Mouse (Mus musculus) ES-E14 (cell line): Measurements from ENCODE around the gene Epb41l2. TPM values are rescaled to one million over a fixed set of nuclear protein-coding genes. Genes with fewer than 3 reads are reported as not detected.

Experiments
- DNase-seq: peaks from one replicate; pipeline ENCODE4 v3.0.0-alpha.2; 2013; ENCODE audit warnings: low read depth, low spot score
- H3K27ac ChIP-seq: 2 replicates; pipeline ENCODE4 v1.5.1; 2012; ENCODE audit warnings: low read depth, mild to moderate bottlenecking, low read length, moderate library complexity, mixed read lengths; ENCODE audit not compliant: poor library complexity, insufficient read depth, severe bottlenecking
- H3K36me3 ChIP-seq: 2 replicates; pipeline ENCODE4 v1.6.1; 2012; ENCODE audit warnings: mild to moderate bottlenecking, low read length, moderate library complexity, mixed read lengths; ENCODE audit not compliant: control insufficient read depth, poor library complexity, insufficient read depth, severe bottlenecking
- H3K4me1 ChIP-seq, 2 experiments: fragments of 150-350 bp in 1 of 2; sonication (generic) in 1 of 2; 2 replicates each; pipeline ENCODE4 v1.6.1; 2012; ENCODE audit warnings: low read length in 2 of 2, mild to moderate bottlenecking in 1 of 2, mixed read lengths in 1 of 2; ENCODE audit not compliant: control insufficient read depth in 2 of 2, insufficient read depth in 2 of 2, poor library complexity in 1 of 2
- H3K4me3 ChIP-seq, 2 experiments: fragments of 150-350 bp in 1 of 2; sonication (generic) in 1 of 2; 2 replicates each; pipeline ENCODE4 v1.5.1; 2012; ENCODE audit warnings: low read length in 2 of 2, low read depth in 1 of 2, mild to moderate bottlenecking in 1 of 2, mixed read lengths in 1 of 2; ENCODE audit not compliant: insufficient read depth in 1 of 2, poor library complexity in 1 of 2, severe bottlenecking in 1 of 2
- H3K9ac ChIP-seq: 2 replicates; pipeline ENCODE4 v1.6.1; 2012; ENCODE audit warnings: low read depth, mild to moderate bottlenecking, low read length, mixed read lengths; ENCODE audit not compliant: poor library complexity, insufficient read depth, severe bottlenecking
- H3K9me3 ChIP-seq: fragments of 150-350 bp; sonication (generic); 2 replicates; pipeline ENCODE4 v1.6.1; 2012; ENCODE audit warnings: low read depth, mild to moderate bottlenecking, low read length; ENCODE audit not compliant: control insufficient read depth, insufficient read depth
- CHD2 ChIP-seq: IDR thresholded peaks from 2 replicates; pipeline ENCODE4 v1.6.1; 2014; ENCODE audit warnings: mild to moderate bottlenecking, low read depth, low read length, inconsistent platforms
- HCFC1 ChIP-seq: IDR thresholded peaks from 2 replicates; pipeline ENCODE4 v1.6.1; 2012; ENCODE audit warnings: low read length, inconsistent platforms, borderline replicate concordance; ENCODE audit not compliant: insufficient read depth
- MAFK ChIP-seq: IDR thresholded peaks from 2 replicates; pipeline ENCODE4 v1.6.1; 2014; ENCODE audit warnings: mild to moderate bottlenecking, low read depth, low read length, inconsistent platforms; ENCODE audit not compliant: insufficient read depth
- ZC3H11A ChIP-seq: IDR thresholded peaks from 2 replicates; pipeline ENCODE4 v1.6.1; 2012; ENCODE audit warnings: low read depth, mild to moderate bottlenecking, inconsistent platforms, low read length, borderline replicate concordance
- ZNF384 ChIP-seq: IDR thresholded peaks from 2 replicates; pipeline ENCODE4 v1.6.1; 2012; ENCODE audit warnings: low read depth, low read length, inconsistent platforms
- in situ Hi-C, 2 experiments: fragments of 600-800 bp; cut with MboI; formaldehyde crosslinking; loops; one replicate each; pipeline ENCODE4 v1.15.1; 2025; ENCODE audit warnings: low sequenced_read_pairs in 2 of 2, inconsistent platforms in 1 of 2; ENCODE audit not compliant: unreplicated experiment in 2 of 2
- total RNA-seq: library from RNA; depleted of rRNA; stranded (reverse); fragments of 300-350 nt; gene quantifications from 2 replicates; pipeline ENCODE4 v1.2.3, GENCODE M21; 2012

Epb41l2 gene
- total RNA-seq, 1 experiment = 72.5 TPM

DNA sequence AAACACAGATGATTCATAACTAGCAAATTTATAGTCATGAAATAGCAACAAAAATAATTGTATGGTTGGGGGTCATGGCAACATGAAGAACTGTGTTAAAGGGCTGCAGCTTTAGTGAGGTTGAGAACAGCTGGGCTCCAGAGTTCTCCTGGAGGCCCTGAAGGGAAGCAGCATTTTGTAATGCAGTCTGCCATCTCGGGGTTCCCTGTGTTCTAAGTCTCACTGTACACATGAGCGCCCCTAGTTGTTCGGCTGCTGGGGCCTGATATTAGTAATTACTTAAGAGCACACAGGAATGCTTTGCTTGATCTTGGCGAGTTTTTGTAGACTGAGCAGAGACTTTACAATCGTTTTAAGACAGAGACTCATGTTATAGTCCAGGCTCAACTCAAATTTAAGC is 174.9 kb downstream of the Epb41l2 start:
- no peak for DNase-seq
- H3K9me3 ChIP-seq = no peaks in the 10 kb centered on the region
- H3K27ac ChIP-seq = no peak overlapping the region
- in situ Hi-C loops = no loop called here
- H3K36me3 ChIP-seq = no peaks in the 10 kb centered on the region
- H3K9ac ChIP-seq = no peak overlapping the region
- TF ChIP-seq HCFC1 (no peak), MAFK (no peak), ZC3H11A (no peak), CHD2 (no peak), ZNF384 (no peak)
- no peak overlapping the region for H3K4me3 ChIP-seq
- H3K4me1 ChIP-seq = no peaks in the 10 kb centered on the region

- H3K36me3 ChIP-seq = no peaks in the 10 kb centered on the region
- TF ChIP-seq ZC3H11A = no peak
- no peak for TF ChIP-seq HCFC1
- TF ChIP-seq MAFK = no peak
- TF ChIP-seq CHD2 = no peak
- TF ChIP-seq ZNF384 = no peak
- in situ Hi-C loops = no loop called here
- no peaks in the 10 kb centered on the region for H3K9me3 ChIP-seq
- H3K4me1 ChIP-seq = no peaks in the 10 kb centered on the region
- no peak for DNase-seq
- no peak within 1 kb of the TSS for H3K9ac ChIP-seq
- no peak within 1 kb of the TSS for H3K4me3 ChIP-seq
- H3K27ac ChIP-seq = no peak within 1 kb of the TSS
Observed at GRCm38 (mm10) chr10:25535891-25536331, 176.3 kb downstream of the Epb41l2 start, which contains the start of gene Smlr1. Smlr1 (minus strand) TSS chr10:25536267.

GRCm38 (mm10) chr10:25536621-25537020 is 177.0 kb downstream of the Epb41l2 start:
- no peaks in the 10 kb centered on the region for H3K36me3 ChIP-seq
- DNase-seq = no peak
- H3K4me1 ChIP-seq = no peaks in the 10 kb centered on the region
- H3K27ac ChIP-seq = no peak overlapping the region
- H3K9me3 ChIP-seq = no peaks in the 10 kb centered on the region
- in situ Hi-C loops = no loop called here
- no peak for TF ChIP-seq MAFK
- no peak for TF ChIP-seq HCFC1
- TF ChIP-seq ZC3H11A = no peak
- TF ChIP-seq CHD2 = no peak
- no peak for TF ChIP-seq ZNF384
- no peak overlapping the region for H3K9ac ChIP-seq
- no peak overlapping the region for H3K4me3 ChIP-seq

- Histone ChIP-seq H3K27ac (no peak overlapping the region), H3K9me3 (no peaks in the 10 kb centered on the region), H3K4me3 (no peak overlapping the region), H3K9ac (no peak overlapping the region), H3K4me1 (no peaks in the 10 kb centered on the region), H3K36me3 (no peaks in the 10 kb centered on the region)
- in situ Hi-C loops = no loop called here
- TF ChIP-seq ZNF384 (no peak), HCFC1 (no peak), MAFK (no peak), CHD2 (no peak), ZC3H11A (no peak)
- no peak for DNase-seq
Observed at GRCm38 (mm10) chr10:25538738-25539137, 179.1 kb downstream of the Epb41l2 start.

DNA sequence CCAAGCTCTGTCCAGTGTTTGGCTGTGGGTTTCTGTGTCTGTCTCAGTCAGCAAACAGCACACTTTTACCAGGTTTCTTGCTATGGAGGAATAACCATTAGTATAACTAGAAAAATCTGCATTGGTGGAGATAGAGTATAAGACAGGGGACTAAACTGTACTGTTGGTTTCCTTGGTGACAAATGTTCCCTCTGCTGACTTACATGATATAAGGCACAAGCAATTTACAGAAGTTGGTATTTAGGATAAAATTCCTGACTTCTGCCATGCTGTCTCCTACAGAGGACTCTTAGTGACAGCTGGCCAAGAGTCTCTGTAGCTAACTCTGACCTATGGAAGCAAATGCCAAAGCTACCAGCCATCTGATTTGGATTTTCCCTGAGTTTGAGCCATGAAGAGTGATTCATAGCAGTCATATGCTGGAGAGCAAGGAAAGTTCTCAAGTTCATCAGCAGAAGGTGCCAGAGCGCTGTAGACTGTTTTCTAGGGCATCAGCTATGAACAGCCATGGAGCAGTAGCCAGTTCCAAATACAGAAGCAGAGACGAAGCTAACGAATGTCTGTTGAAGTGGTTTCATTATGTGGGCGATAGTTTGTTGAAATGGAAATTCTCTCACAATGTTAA is 179.7 kb downstream of the Epb41l2 start:
- H3K27ac ChIP-seq = no peak overlapping the region
- no peak overlapping the region for H3K4me3 ChIP-seq
- no peaks in the 10 kb centered on the region for H3K36me3 ChIP-seq
- in situ Hi-C loops = no loop called here
- no peaks in the 10 kb centered on the region for H3K4me1 ChIP-seq
- no peaks in the 10 kb centered on the region for H3K9me3 ChIP-seq
- no peak for DNase-seq
- no peak overlapping the region for H3K9ac ChIP-seq
- TF ChIP-seq ZNF384 (no peak), MAFK (no peak), CHD2 (no peak), ZC3H11A (no peak), HCFC1 (no peak)
